Mouse (Mus musculus) ES-E14 (cell line): ENCODE measurements around the gene AC161166.1.

Source experiments
- CHD2 ChIP-seq: IDR thresholded peaks from 2 replicates; pipeline ENCODE4 v1.6.1; 2014; ENCODE audit warnings: mild to moderate bottlenecking, low read depth, low read length, inconsistent platforms
- HCFC1 ChIP-seq: IDR thresholded peaks from 2 replicates; pipeline ENCODE4 v1.6.1; 2012; ENCODE audit warnings: low read length, inconsistent platforms, borderline replicate concordance; ENCODE audit not compliant: insufficient read depth
- MAFK ChIP-seq: IDR thresholded peaks from 2 replicates; pipeline ENCODE4 v1.6.1; 2014; ENCODE audit warnings: mild to moderate bottlenecking, low read depth, low read length, inconsistent platforms; ENCODE audit not compliant: insufficient read depth
- ZC3H11A ChIP-seq: IDR thresholded peaks from 2 replicates; pipeline ENCODE4 v1.6.1; 2012; ENCODE audit warnings: low read depth, mild to moderate bottlenecking, inconsistent platforms, low read length, borderline replicate concordance

- TF ChIP-seq ZC3H11A (no peak), CHD2 (no peak), MAFK (no peak), HCFC1 (no peak)
Observed at GRCm38 (mm10) chr7:24539686-24540085, 27.4 kb upstream of the AC161166.1 start.
